Mouse (Mus musculus) hindbrain, postnatal 0 days (tissue): ENCODE results near the gene Rnf115. TPM values are rescaled to one million over a fixed set of nuclear protein-coding genes. Genes with fewer than 3 reads are reported as not detected.

Source experiments
- ATAC-seq: fragments of 200-750 bp; cut with Nextera tagmentation; 2 replicates; pipeline ENCODE4 v1.8.0; 2017; ENCODE audit warnings: mild to moderate bottlenecking, moderate TSS enrichment, moderate library complexity
- DNase-seq: peaks from one replicate; pipeline ENCODE4 v3.0.0-alpha.2; 2015; ENCODE audit warnings: low spot score
- H3K27ac ChIP-seq: fragments of 300-500 bp; sonication (generic); 2 replicates; pipeline ENCODE4 v1.5.1; 2014; ENCODE audit warnings: mild to moderate bottlenecking
- H3K27me3 ChIP-seq: fragments of 300-500 bp; sonication (generic); 2 replicates; pipeline ENCODE4 v1.6.1; 2014; ENCODE audit warnings: low read length, mixed read lengths; ENCODE audit not compliant: insufficient read depth
- H3K36me3 ChIP-seq: fragments of 300-500 bp; sonication (generic); 2 replicates; pipeline ENCODE4 v1.6.1; 2014; ENCODE audit warnings: low read length, mixed read lengths; ENCODE audit not compliant: insufficient read depth
- H3K4me1 ChIP-seq: fragments of 300-500 bp; sonication (generic); 2 replicates; pipeline ENCODE4 v1.6.1; 2014; ENCODE audit warnings: antibody characterized with exemption, low read length, mixed read lengths; ENCODE audit not compliant: insufficient read depth
- H3K4me2 ChIP-seq: fragments of 300-500 bp; sonication (generic); 2 replicates; pipeline ENCODE4 v1.6.1; 2014; ENCODE audit warnings: low read depth, mild to moderate bottlenecking, low read length, moderate library complexity, mixed read lengths
- H3K4me3 ChIP-seq: fragments of 300-500 bp; sonication (generic); 2 replicates; pipeline ENCODE4 v1.5.1; 2014; ENCODE audit warnings: low read length
- H3K9ac ChIP-seq: fragments of 300-500 bp; sonication (generic); replicated peaks from 2 replicates; pipeline ENCODE4 v1.6.1; 2014; ENCODE audit warnings: mild to moderate bottlenecking, low read length, moderate library complexity, mixed read lengths
- H3K9me3 ChIP-seq: fragments of 300-500 bp; sonication (generic); 2 replicates; pipeline ENCODE4 v1.6.1; 2016; ENCODE audit warnings: low read length, mixed read lengths
- CTCF ChIP-seq: IDR thresholded peaks from 2 replicates; pipeline ENCODE4 v1.5.1; 2016; ENCODE audit warnings: antibody characterized with exemption, control low read depth, low read depth
- WGBS: fragments of 180-500 bp; shearing (Covaris S2); extraction: QIAGEN DNeasy Blood & Tissue Kit; methylation state at CpG from one replicate; pipeline ENCODE4 v1.1.7; 2014; 5-methylcytosine and 5-hydroxymethylcytosine counted together
- polyA plus RNA-seq: library from polyadenylated mRNA; unstranded; fragments of >200 nt; fragmentation: Nextera tagmentation; extraction: Ambion mirVana; gene quantifications from 2 replicates; pipeline ENCODE4 v1.2.1, GENCODE M21; 2015
- total RNA-seq: library from RNA; depleted of rRNA; stranded (reverse); fragments of >200 nt; gene quantifications from 2 replicates; pipeline ENCODE4 v1.2.3, GENCODE M21; 2014

Gene Rnf115
- total and polyA plus RNA-seq, 2 experiments from 2014 or later: 53.8 to 81.2 TPM

- no peak overlapping the region for H3K9ac ChIP-seq
- H3K4me2 ChIP-seq: no peak overlapping the region
- H3K9me3 ChIP-seq: no peaks in the 10 kb centered on the region
- no peaks in the 10 kb centered on the region for H3K36me3 ChIP-seq
- H3K4me3 ChIP-seq: no peak overlapping the region
- no peak overlapping the region for H3K27ac ChIP-seq
- DNase-seq: no peak
- H3K27me3 ChIP-seq: no peaks in the 10 kb centered on the region
- TF ChIP-seq CTCF: no peak
- 66% methylated on average over 12 of the region's 12 CpGs for WGBS
- 0 out of 2 replicates have a peak, but pooled peaks cover 5% of the 10 kb centered on the region for H3K4me1 ChIP-seq
- no peak for ATAC-seq
Measured at GRCm38 (mm10) chr3:96824614-96825013, 97.2 kb downstream of the Rnf115 start.

- Histone ChIP-seq H3K27ac (no peak overlapping the region), H3K36me3 (no peaks in the 10 kb centered on the region), H3K4me3 (no peak overlapping the region), H3K4me2 (no peak overlapping the region), H3K9ac (no peak overlapping the region), H3K4me1 (0 out of 2 replicates have a peak, but pooled peaks cover 5% of the 10 kb centered on the region), H3K9me3 (no peaks in the 10 kb centered on the region), H3K27me3 (no peaks in the 10 kb centered on the region)
- ATAC-seq (no peak), DNase-seq (no peak)
- WGBS: 46% methylated on average over 11 of the region's 11 CpGs
- TF ChIP-seq CTCF: no peak
Measured at GRCm38 (mm10) chr3:96825261-96825660, 97.8 kb downstream of the Rnf115 start.

DNA sequence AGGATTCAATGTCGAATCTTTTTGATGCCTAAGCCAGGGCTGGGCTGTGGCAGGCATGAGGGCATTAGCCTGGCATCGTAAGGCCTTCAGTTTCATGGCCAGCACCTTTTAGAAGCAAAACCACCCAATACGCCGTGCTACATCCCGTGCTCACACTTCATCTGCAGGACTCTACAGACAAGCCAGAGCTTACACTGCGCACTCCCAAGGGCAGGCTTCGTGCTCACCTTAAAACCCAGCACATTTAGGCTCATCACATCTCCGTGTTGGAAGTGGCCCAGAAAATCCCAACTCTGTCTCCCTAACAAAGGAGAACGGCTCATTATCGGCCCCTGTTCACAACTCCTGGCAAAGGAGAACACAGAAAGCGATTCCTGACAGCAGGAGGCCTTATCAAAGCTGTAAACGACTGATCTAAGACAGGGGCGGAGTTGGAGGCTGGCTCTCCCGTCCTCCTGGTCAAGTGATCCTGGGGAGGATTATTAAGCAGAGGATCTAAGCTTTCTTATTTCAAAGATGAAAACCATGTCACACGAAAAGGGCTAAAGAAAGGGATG, 100.9 kb downstream of the Rnf115 start:
- Histone ChIP-seq H3K4me1 (0 out of 2 replicates have a peak, but pooled peaks cover 5% of the 10 kb centered on the region), H3K27me3 (no peaks in the 10 kb centered on the region), H3K27ac (no peak overlapping the region), H3K4me3 (no peak overlapping the region), H3K9ac (no peak overlapping the region), H3K36me3 (no peaks in the 10 kb centered on the region), H3K9me3 (no peaks in the 10 kb centered on the region), H3K4me2 (no peak overlapping the region)
- ATAC-seq: peak; percentile 18; the same call in 1 of the 2 replicates
- no peak for TF ChIP-seq CTCF
- 40% methylated on average over 15 of the region's 15 CpGs for WGBS
- DNase-seq: peak; percentile 5

DNA sequence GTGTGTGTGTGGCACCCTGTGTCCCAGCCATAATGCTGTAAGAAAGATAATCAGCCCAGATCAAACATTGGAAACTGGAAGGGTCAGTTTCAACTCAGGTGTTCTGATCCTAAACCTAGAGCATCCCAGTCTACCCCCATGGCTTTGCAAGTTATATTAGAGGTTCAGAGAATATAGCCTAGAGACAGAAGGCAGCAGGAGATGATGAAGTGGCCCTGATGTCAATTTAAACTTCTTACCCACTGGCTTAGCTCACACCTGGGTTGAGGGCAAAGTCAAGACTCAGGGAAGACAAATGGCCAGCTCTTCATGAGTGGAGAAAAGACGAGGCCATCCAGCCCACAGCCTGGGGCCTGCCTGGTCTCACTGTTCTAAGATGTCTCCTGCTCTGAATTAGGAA, 101.5 kb downstream of the Rnf115 start, which contains the start of the genes Pdzk1 and Cd160:
Gene Pdzk1 (plus strand): TSS at position 301 of the 400 bp plus-strand sequence.
Gene Cd160 (minus strand): TSS at position 368 of the 400 bp plus-strand sequence.
- no peak within 1 kb of the TSS for H3K9ac ChIP-seq
- H3K27ac ChIP-seq: no peak within 1 kb of the TSS
- H3K27me3 ChIP-seq: no peaks in the 10 kb centered on the region
- no peaks in the 10 kb centered on the region for H3K36me3 ChIP-seq
- H3K4me2 ChIP-seq: no peak within 1 kb of the TSS
- 73% methylated on average over 1 of the region's 1 CpGs for WGBS
- no peak for ATAC-seq
- 0 out of 2 replicates have a peak, but pooled peaks cover 5% of the 10 kb centered on the region for H3K4me1 ChIP-seq
- DNase-seq: no peak
- H3K9me3 ChIP-seq: no peaks in the 10 kb centered on the region
- TF ChIP-seq CTCF: no peak
- no peak within 1 kb of the TSS for H3K4me3 ChIP-seq

- WGBS: 82% methylated on average over 10 of the region's 10 CpGs
- DNase-seq (no peak), ATAC-seq (no peak)
- Histone ChIP-seq H3K4me2 (no peak overlapping the region), H3K9me3 (no peaks in the 10 kb centered on the region), H3K27ac (no peak overlapping the region), H3K9ac (no peak overlapping the region), H3K4me3 (no peak overlapping the region), H3K36me3 (no peaks in the 10 kb centered on the region), H3K27me3 (no peaks in the 10 kb centered on the region), H3K4me1 (0 out of 2 replicates have a peak, but pooled peaks cover 5% of the 10 kb centered on the region)
- no peak for TF ChIP-seq CTCF
Measured at GRCm38 (mm10) chr3:96829856-96830255, 102.4 kb downstream of the Rnf115 start.

GRCm38 (mm10) chr3:96832930-96833329, 105.5 kb downstream of the Rnf115 start:
- 0 out of 2 replicates have a peak, but pooled peaks cover 5% of the 10 kb centered on the region for H3K4me1 ChIP-seq
- no peaks in the 10 kb centered on the region for H3K27me3 ChIP-seq
- H3K4me2 ChIP-seq: no peak overlapping the region
- no peak for TF ChIP-seq CTCF
- no peak for ATAC-seq
- no peak overlapping the region for H3K27ac ChIP-seq
- H3K4me3 ChIP-seq: no peak overlapping the region
- DNase-seq: no peak
- no peaks in the 10 kb centered on the region for H3K9me3 ChIP-seq
- 25% methylated on average over 5 of the region's 5 CpGs for WGBS
- H3K36me3 ChIP-seq: no peaks in the 10 kb centered on the region
- H3K9ac ChIP-seq: no peak overlapping the region
